Mouse (Mus musculus) liver, postnatal 0 days (tissue): Measurements from ENCODE around the gene Mamstr.

Source experiments
- CTCF ChIP-seq: sonication (generic); IDR thresholded peaks from 2 replicates; pipeline ENCODE4 v1.5.1; 2016; ENCODE audit warnings: antibody characterized with exemption, low read depth
- EP300 ChIP-seq: IDR thresholded peaks from 2 replicates; pipeline ENCODE4 v1.6.1; 2016; ENCODE audit warnings: antibody characterized with exemption, low read depth, mild to moderate bottlenecking

DNA sequence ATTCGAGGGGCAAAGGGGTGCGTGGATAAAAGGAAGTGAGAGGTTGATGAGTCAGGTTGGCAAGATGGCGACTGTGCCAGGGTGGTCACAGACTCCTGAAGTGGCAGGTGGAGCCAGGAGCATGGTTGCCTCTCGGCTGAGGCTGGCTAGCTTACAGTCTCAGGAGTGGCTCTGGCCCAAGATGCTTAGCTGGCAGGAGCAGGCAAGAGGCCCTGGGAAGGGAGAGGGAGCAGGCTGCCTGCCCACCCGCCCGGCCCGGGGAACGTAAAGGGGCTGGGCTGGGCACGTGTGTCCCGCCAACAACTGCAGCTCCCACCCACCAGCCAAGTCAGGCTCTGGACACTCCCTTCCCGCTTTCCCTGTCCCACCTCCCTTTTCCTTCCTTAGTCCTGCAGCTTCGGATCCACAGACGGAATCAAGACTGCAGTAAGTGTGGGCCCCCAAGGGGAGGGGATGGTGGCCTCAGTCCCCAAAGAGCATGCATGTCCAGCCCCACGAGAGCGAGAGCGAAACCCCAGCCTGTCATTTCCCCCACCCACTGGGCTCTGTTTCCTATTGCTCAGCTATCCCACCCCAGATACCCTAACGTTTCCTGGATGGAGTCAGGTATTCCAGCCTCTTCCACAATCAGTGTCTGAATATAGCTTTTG lies 1.7 kb downstream of the Mamstr start:
- TF ChIP-seq CTCF (no peak), EP300 (no peak)
